Mouse (Mus musculus) megakaryocyte, embryonic 14.5 days (primary cell): Measurements from ENCODE around the gene Etfbkmt.

Experiments
- FLI1 ChIP-seq: IDR thresholded peaks from 2 replicates; pipeline ENCODE4 v1.6.1; 2012; ENCODE audit warnings: low read length, inconsistent platforms, mixed read lengths
- GATA1 ChIP-seq: IDR thresholded peaks from 3 replicates; pipeline ENCODE4 v1.6.1; 2012; ENCODE audit warnings: mixed read lengths, low read length, inconsistent platforms, borderline replicate concordance

- TF ChIP-seq GATA1 (no peak), FLI1 (no peak)
Measured at GRCm38 (mm10) chr6:149168436-149168835, 28.8 kb downstream of the Etfbkmt start.
